Mouse (Mus musculus) small intestine, adult 2 months (tissue): ENCODE measurements around the gene Ptgr2. TPM values are rescaled to one million over a fixed set of nuclear protein-coding genes. Genes with fewer than 3 reads are reported as not detected.

Experiments
- H3K27ac ChIP-seq: fragments of 200-500 bp; 2 replicates; pipeline ENCODE4 v1.5.1; 2012; ENCODE audit warnings: low read depth, low read length, control low read depth, inconsistent platforms; ENCODE audit not compliant: insufficient read depth
- H3K27me3 ChIP-seq: fragments of 200-500 bp; 2 replicates; pipeline ENCODE4 v1.6.1; 2012; ENCODE audit warnings: mild to moderate bottlenecking, moderate library complexity, low read length, inconsistent platforms; ENCODE audit not compliant: control insufficient read depth, insufficient read depth
- H3K36me3 ChIP-seq: fragments of 200-500 bp; 2 replicates; pipeline ENCODE4 v1.6.1; 2012; ENCODE audit warnings: mild to moderate bottlenecking, low read length, control low read depth, inconsistent platforms; ENCODE audit not compliant: control insufficient read depth, insufficient read depth
- H3K4me1 ChIP-seq: fragments of 200-500 bp; 2 replicates; pipeline ENCODE4 v1.6.1; 2012; ENCODE audit warnings: low read length, inconsistent platforms, mixed read lengths; ENCODE audit not compliant: control insufficient read depth, insufficient read depth, insufficient read length
- H3K4me3 ChIP-seq: fragments of 200-500 bp; 2 replicates; pipeline ENCODE4 v1.5.1; 2012; ENCODE audit warnings: low read depth, mild to moderate bottlenecking, control low read depth, inconsistent platforms, low read length, moderate library complexity
- CTCF ChIP-seq: fragments of 200-500 bp; IDR thresholded peaks from 2 replicates; pipeline ENCODE4 v1.5.1; 2012; ENCODE audit warnings: low read depth, mild to moderate bottlenecking, control low read depth, inconsistent platforms, low read length, moderate library complexity, mixed read lengths; ENCODE audit not compliant: insufficient replicate concordance, insufficient read length; ENCODE audit errors: extremely low read depth
- POLR2A ChIP-seq: fragments of 200-500 bp; IDR thresholded peaks from 2 replicates; pipeline ENCODE4 v1.6.1; 2012; ENCODE audit warnings: low read depth, mild to moderate bottlenecking, control low read depth, inconsistent platforms, low read length, moderate library complexity
- WGBS: fragments of 180-500 bp; shearing (Covaris S2); methylation state at CpG from one replicate; pipeline ENCODE4 v1.1.7; 2018; 5-methylcytosine and 5-hydroxymethylcytosine counted together
- polyA plus RNA-seq: library from polyadenylated mRNA; depleted of rRNA; stranded (reverse); fragments of >200 nt; gene quantifications from 2 replicates; pipeline ENCODE4 v1.2.3, GENCODE M21; 2012

Gene Ptgr2
- polyA plus RNA-seq, 1 experiment = 6.7 TPM

DNA sequence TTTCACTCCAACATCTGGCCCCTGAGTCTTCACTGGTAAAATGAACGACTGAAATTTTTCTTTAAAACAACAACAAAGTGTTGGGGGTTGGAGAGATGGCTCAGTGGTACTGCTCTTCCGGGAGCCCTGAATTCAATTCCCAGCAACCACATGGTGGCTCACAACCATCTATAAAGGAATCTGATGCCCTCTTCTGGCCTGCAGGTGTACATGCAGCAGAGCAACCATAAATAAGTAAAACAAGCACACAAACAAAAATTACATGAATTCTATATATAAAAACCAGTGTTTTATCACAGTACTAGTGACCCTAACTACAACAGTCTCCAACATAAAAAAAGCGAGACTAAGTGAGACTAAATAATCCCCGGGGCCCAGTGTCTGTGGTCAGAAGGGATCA lies 8.2 kb upstream of the Ptgr2 start:
- Histone ChIP-seq H3K36me3 (no peaks in the 10 kb centered on the region), H3K27me3 (no peaks in the 10 kb centered on the region), H3K4me1 (peaks cover 8% of the 10 kb centered on the region; the same call in 1 of the 2 replicates), H3K4me3 (no peak overlapping the region), H3K27ac (no peak overlapping the region)
- TF ChIP-seq POLR2A (no peak), CTCF (peak; percentile 17; the same call in 1 of the 2 replicates)
- WGBS = 75% methylated on average over 4 of the region's 4 CpGs

DNA sequence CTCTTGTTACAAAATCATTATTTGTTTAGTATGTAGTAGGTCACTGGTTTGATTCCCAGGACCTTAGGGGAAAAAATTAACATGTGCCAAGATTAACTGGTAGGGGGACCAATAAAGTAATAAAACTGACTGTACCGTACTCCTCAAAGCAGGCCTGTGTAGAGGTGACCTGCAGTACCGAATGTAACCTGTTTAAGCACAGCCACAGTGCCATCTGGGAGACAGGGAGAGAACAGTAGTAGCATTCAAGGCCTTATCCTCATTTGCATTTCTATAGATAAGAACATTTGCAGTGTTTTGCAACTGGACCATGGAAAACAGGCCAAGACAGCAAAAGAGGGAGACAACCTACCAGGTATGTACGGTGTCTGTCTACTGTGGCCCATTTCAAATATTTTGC lies 7.2 kb upstream of the Ptgr2 start:
- H3K27ac ChIP-seq = no peak overlapping the region
- no peaks in the 10 kb centered on the region for H3K27me3 ChIP-seq
- no peak overlapping the region for H3K4me3 ChIP-seq
- TF ChIP-seq POLR2A (no peak), CTCF (no peak)
- 36% methylated on average over 3 of the region's 3 CpGs for WGBS
- H3K4me1 ChIP-seq = peaks cover 8% of the 10 kb centered on the region; the same call in 1 of the 2 replicates
- no peaks in the 10 kb centered on the region for H3K36me3 ChIP-seq

DNA sequence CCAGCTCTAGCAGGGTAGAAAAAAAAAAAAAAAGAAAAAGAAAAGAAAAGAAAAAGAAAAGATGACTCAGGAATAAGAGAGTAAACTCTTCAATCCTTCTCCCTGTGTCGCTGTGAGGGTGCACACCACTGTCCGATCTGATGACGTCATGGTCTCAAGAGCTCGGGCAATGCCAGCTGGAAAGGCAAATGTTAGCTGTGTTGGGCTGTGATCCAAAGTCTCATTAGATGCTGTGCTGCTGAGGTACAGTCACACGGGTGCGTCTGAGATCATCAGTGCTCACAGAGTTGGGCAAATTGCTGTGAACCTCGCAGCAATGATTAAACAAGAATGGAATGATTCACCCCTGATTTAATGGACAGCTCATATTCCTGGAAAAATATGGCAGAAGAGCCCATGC lies 6.1 kb upstream of the Ptgr2 start:
- TF ChIP-seq POLR2A (no peak), CTCF (no peak)
- H3K4me3 ChIP-seq = no peak overlapping the region
- peaks cover 4% of the 10 kb centered on the region; the same call in 1 of the 2 replicates for H3K4me1 ChIP-seq
- H3K27me3 ChIP-seq = no peaks in the 10 kb centered on the region
- 40% methylated on average over 7 of the region's 7 CpGs for WGBS
- no peaks in the 10 kb centered on the region for H3K36me3 ChIP-seq
- H3K27ac ChIP-seq = no peak overlapping the region

DNA sequence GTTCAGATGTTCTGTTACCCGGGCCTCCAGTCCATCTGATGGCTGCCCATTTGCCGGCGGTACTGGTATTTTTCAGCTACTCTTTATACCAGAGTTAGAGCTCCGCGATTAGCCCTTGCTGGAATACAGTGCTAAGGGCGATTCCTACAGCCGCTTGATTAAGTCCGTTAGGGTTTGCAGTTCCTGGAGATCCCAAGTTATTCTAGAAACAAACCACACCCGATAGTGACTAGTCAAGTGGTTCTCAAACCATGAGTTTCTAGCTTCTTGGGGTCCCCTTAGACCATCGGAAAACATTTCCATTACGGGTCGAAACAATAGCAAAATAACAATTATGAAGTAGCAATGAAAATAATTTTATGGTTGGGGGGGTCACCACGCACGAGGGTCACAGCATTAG lies 641 bp upstream of the Ptgr2 start:
- Histone ChIP-seq H3K4me3 (no peak overlapping the region), H3K4me1 (no peaks in the 10 kb centered on the region), H3K27me3 (no peaks in the 10 kb centered on the region), H3K36me3 (no peaks in the 10 kb centered on the region), H3K27ac (peak overlapping the region; percentile 69; the same call in 1 of the 2 replicates)
- TF ChIP-seq CTCF = no peak
- TF ChIP-seq POLR2A = no peak
- WGBS = 80% methylated on average over 14 of the region's 14 CpGs

DNA sequence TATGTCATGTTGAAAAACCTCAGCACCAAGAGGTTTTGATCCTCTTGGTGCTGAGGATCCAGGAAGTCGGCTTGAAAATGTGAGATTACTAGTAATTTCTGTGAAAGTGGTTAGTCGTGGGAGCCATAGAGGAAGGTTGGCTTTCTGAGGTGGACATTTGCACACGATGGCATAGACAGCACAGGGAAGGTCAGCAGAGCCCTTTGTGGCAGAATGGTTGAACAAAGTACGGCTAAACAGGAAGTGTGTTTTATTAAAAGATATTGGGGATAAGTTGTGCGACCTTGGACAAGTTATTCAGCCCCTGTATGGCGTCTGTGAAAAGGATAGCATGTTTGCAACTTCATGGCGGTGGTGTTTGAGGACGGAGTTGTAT lies 549 bp downstream of the Ptgr2 start:
- Histone ChIP-seq H3K4me3 (peak overlapping the region; percentile 66), H3K4me1 (no peaks in the 10 kb centered on the region), H3K36me3 (no peaks in the 10 kb centered on the region), H3K27me3 (no peaks in the 10 kb centered on the region), H3K27ac (peak overlapping the region; percentile 94)
- 7% methylated on average over 8 of the region's 8 CpGs for WGBS
- TF ChIP-seq CTCF (no peak), POLR2A (no peak)

DNA sequence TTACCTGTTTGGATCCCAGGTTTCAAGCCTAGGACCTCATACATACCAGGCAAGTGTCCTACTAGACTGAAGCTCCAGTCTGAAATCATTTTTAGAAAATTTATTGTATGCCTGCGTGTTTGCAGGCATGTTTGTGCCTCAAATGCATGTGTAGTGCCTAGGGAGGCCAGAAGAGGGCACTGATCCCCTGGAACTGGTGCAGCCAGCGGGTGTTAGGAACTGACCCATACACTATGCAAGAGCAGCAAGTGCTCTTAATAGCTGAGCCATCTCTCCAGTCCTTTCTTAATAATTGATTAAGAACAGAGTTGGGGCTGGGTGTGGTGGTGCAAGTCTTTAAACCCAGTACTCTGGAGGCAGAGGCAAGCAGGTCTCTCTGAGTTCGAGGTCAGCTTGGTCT lies 3.4 kb downstream of the Ptgr2 start:
- Histone ChIP-seq H3K27me3 (no peaks in the 10 kb centered on the region), H3K36me3 (peaks cover 10% of the 10 kb centered on the region), H3K4me3 (no peak overlapping the region), H3K4me1 (no peaks in the 10 kb centered on the region), H3K27ac (no peak overlapping the region)
- TF ChIP-seq CTCF = peak; percentile 76; the same call in 1 of the 2 replicates
- no peak for TF ChIP-seq POLR2A
- WGBS = 65% methylated on average over 3 of the region's 3 CpGs

DNA sequence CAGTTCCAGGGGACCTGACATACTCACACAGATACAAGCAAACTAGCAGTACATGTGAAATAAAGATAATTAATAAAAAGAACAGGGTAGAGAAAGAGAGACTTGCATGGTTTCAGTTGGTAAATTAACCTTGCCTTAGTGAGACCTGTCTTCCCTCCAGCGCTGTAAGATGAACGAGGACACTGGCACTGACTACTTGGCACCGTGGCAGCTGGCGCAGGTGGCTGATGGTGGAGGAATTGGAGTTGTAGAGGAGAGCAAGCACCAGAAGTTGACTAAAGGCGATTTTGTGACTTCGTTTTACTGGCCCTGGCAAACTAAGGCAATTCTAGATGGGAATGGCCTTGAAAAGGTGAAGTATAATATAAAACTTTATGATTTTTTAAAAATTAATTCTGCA lies 12.8 kb downstream of the Ptgr2 start:
- WGBS = 95% methylated on average over 6 of the region's 6 CpGs
- Histone ChIP-seq H3K4me3 (no peak overlapping the region), H3K36me3 (peaks cover 62% of the 10 kb centered on the region), H3K27me3 (no peaks in the 10 kb centered on the region), H3K4me1 (no peaks in the 10 kb centered on the region), H3K27ac (no peak overlapping the region)
- TF ChIP-seq POLR2A (no peak), CTCF (no peak)
